ENCODE assay signal across 18 mouse cellular contexts in genomic region chr11:116949832-116950231, GRCm38 (mm10). TPM values are rescaled to one million over a fixed set of nuclear protein-coding genes. Genes with fewer than 3 reads are reported as not detected.
A peak's percentile ranks its signal among the peaks of the same experiment; 100 is the strongest.
DNase-seq lines count a peak whose midpoint lies in the region; ATAC-seq lines count a peak whose summit lies in the region.
"Had no signal": no experiment of that assay in that cellular context is flagged by ENCODE, and none has a peak within 500 bp of the region (broad histone marks: within the 10 kb centered on the region; RNA-seq: fewer than 3 reads in every experiment).

No protein-coding gene starts in this region.

- H3K9me3 ChIP-seq in kidney, embryonic 14.5 days (ENCODE audit: control insufficient read depth, low read length), result no peaks in the 10 kb centered on the region
- H3K9me3 ChIP-seq: embryonic facial prominence, embryonic 13.5 days had no signal

- no peak overlapping the region for H3K9ac ChIP-seq in kidney, embryonic 14.5 days (ENCODE audit: low read depth, low read length)
- H3K9ac ChIP-seq: embryonic facial prominence, embryonic 13.5 days; hindbrain, embryonic 12.5 days had no signal

- H3K27me3 ChIP-seq in kidney, embryonic 14.5 days (ENCODE audit: control insufficient read depth, insufficient read depth, low read length), result no peaks in the 10 kb centered on the region
- H3K27me3 ChIP-seq: embryonic facial prominence, embryonic 13.5 days; hindbrain, embryonic 12.5 days had no signal

- 58% methylated on average over 9 of the region's 9 CpGs for WGBS in kidney, embryonic 14.5 days

- H3K36me3 ChIP-seq in kidney, embryonic 14.5 days (ENCODE audit: control insufficient read depth, insufficient read depth, low read length), result no peaks in the 10 kb centered on the region
- H3K36me3 ChIP-seq: embryonic facial prominence, embryonic 13.5 days had no signal

- H3K4me2 ChIP-seq in kidney, embryonic 14.5 days (replicated peaks; ENCODE audit: low read depth, low read length), result no peak overlapping the region
- H3K4me2 ChIP-seq: embryonic facial prominence, embryonic 13.5 days; hindbrain, embryonic 12.5 days; liver, embryonic 11.5 days had no signal

- peak; percentile 71 to 82 for DNase-seq in adrenal gland, adult (ENCODE audit: inconsistent age in 2 of 2, low spot score in 1 of 2)
- no peak for DNase-seq in adrenal gland, postnatal 4 days (ENCODE audit: low spot score in 2 of 2)
- DNase-seq in CD4-positive, CD25-positive, alpha-beta regulatory T cell, adult 2 months (ENCODE audit: low read depth, low spot score), result peak; percentile 54
- DNase-seq in adrenal gland, postnatal 25 days, result peak; percentile 72
- no peak for DNase-seq in kidney, postnatal 10 days
- no peak for DNase-seq in spleen, adult 12 weeks (ENCODE audit: low spot score)
- DNase-seq: cerebellum, postnatal 14 days; kidney, adult 9 months; lung, postnatal 14 days had no signal

- no peak overlapping the region for H3K4me3 ChIP-seq in kidney, embryonic 14.5 days (ENCODE audit: low read length)
- H3K4me3 ChIP-seq: embryonic facial prominence, embryonic 13.5 days; hindbrain, embryonic 12.5 days had no signal

- H3K27ac ChIP-seq in kidney, embryonic 14.5 days (ENCODE audit: low read depth, low read length), result no peak overlapping the region
- H3K27ac ChIP-seq: embryonic facial prominence, embryonic 13.5 days; hindbrain, embryonic 12.5 days had no signal

- H3K4me1 ChIP-seq in kidney, embryonic 14.5 days (ENCODE audit: control insufficient read depth, insufficient read depth, low read length), result no peaks in the 10 kb centered on the region

- ATAC-seq in megakaryocyte progenitor cell, adult 5-6 weeks (replicated peaks; ENCODE audit: poor library complexity), result 0 out of 2 replicates have a peak, but pooled peaks have one; percentile 31
- no peak for ATAC-seq in kidney, embryonic 14.5 days (ENCODE audit: low FRiP score, low TSS enrichment)
- ATAC-seq: forebrain, embryonic 16.5 days; midbrain, embryonic 16.5 days; Patski had no signal

RNA-seq across cellular contexts. Expression of gene Mgat5b, which starts 31.2 kb away (rescaled TPM):
- total RNA-seq in adrenal gland, postnatal 4 days (2021), result 1 to 10 TPM; 4.1 to 4.5 TPM
- total RNA-seq in adrenal gland, postnatal 25 days (2021), result 0.57 and 0.94 TPM in 2 replicates
- total RNA-seq in megakaryocyte progenitor cell, adult 5-6 weeks (2015), result not detected in 2 replicates
- total RNA-seq in megakaryocyte progenitor cell, adult 5-6 weeks (2017), result not detected in 2 replicates
- 0.21 and 0.23 TPM in 2 replicates for polyA plus RNA-seq in kidney, embryonic 14.5 days (2014; fragmentation: Nextera tagmentation; extraction: Ambion mirVana)
- total RNA-seq: neutrophil, adult 5-6 weeks had no signal

Comparison
In these comparisons a context has a peak if more than half of its experiments do, and no peak if none do; other contexts are left out.
1. DNase-seq: peak in adrenal gland, adult (2 of 2), CD4-positive, CD25-positive, alpha-beta regulatory T cell, adult 2 months (single experiment) and adrenal gland, postnatal 25 days (single experiment); none in adrenal gland, postnatal 4 days (0 of 2), kidney, postnatal 10 days (single experiment) and spleen, adult 12 weeks (single experiment).